Mouse (Mus musculus) heart, postnatal 36 days (tissue): ENCODE measurements at regions not wholly inside any gene's neighbourhood (a gene's known extent, or its start where the extent isn't known, plus 50 kb on each side); places are given as distances from the start of the nearest gene placed in this dataset.

Experiments used
- DNase-seq, 2 experiments: peaks; one replicate each; pipeline ENCODE4 v3.0.0; 2021 to 2022
- intact Hi-C: fragments of 180-260 bp; cut with DNase I; formaldehyde crosslinking; loops from one replicate; pipeline ENCODE4 v1.15.1; 2025

GRCm38 (mm10) chr1:138343451-138343850 is 69.9 kb downstream of the Atp6v1g3 start:
- DNase-seq: no peak
- intact Hi-C loops: no loop called here

DNA sequence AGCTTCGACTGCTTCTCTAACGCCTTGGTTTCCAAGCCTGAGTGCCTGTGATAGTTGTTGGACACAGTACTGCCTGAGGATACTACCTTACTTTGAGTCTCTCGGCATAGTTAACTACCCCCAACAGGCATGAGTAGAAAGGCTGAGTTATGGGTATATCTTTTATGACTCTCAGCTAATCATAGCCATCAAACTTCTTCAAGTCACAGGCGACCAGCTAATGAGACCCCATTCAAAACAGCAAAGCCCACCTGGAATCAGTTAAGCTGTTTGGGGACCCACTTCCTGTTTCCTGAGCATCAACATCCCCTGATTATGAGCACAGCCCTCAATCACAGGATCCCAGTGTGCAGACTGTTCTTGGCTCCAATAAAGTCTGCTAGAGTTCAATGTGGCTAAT is 71.4 kb downstream of the Atp6v1g3 start:
- DNase-seq: no peak
- intact Hi-C loops: loop anchor here (5.0 kb wide), 1 partner anchor 227 kb away; no protein-coding TSS in a partner anchor

DNA sequence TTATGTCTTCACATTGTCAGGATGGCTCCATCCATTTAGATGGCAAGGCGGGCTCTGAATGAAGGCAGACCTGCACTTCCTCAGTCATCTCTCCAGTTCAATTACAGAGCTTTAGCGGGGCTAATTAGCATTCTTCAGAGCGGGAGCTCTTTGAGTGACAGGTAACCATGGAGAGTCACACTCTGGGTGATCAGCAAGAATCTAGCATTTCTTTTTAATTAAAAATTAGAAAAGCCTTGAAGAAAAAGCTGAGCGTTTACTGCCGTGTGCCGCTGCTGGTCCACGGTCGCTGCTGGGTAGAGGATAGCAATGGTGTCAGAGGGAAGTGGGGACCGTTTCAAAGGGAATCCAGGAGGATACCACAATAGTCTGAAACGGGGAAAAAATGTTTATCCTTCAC is 72.5 kb downstream of the Atp6v1g3 start:
- intact Hi-C loops: loop anchor here (5.0 kb wide), 1 partner anchor 226 kb away; no protein-coding TSS in a partner anchor
- DNase-seq: no peak

- no peak for DNase-seq
- intact Hi-C loops: loop anchor here (5.0 kb wide), 1 partner anchor 225 kb away; no protein-coding TSS in a partner anchor
These were observed 73.4 kb downstream of the Atp6v1g3 start for GRCm38 (mm10) chr1:138346904-138347303.

- peak in 1 of 2 experiments; percentile 32 for DNase-seq
- intact Hi-C loops: loop anchor here (5.0 kb wide), 1 partner anchor 224 kb away; no protein-coding TSS in a partner anchor
These were observed 74.9 kb downstream of the Atp6v1g3 start for GRCm38 (mm10) chr1:138348447-138348846.

- intact Hi-C loops: loop anchor here (5.0 kb wide), 1 partner anchor 223 kb away; no protein-coding TSS in a partner anchor
- DNase-seq: no peak
These were observed 75.6 kb downstream of the Atp6v1g3 start for GRCm38 (mm10) chr1:138349099-138349498.

GRCm38 (mm10) chr1:138356407-138356806 is 82.9 kb downstream of the Atp6v1g3 start:
- DNase-seq: no peak
- intact Hi-C loops: no loop called here

DNA sequence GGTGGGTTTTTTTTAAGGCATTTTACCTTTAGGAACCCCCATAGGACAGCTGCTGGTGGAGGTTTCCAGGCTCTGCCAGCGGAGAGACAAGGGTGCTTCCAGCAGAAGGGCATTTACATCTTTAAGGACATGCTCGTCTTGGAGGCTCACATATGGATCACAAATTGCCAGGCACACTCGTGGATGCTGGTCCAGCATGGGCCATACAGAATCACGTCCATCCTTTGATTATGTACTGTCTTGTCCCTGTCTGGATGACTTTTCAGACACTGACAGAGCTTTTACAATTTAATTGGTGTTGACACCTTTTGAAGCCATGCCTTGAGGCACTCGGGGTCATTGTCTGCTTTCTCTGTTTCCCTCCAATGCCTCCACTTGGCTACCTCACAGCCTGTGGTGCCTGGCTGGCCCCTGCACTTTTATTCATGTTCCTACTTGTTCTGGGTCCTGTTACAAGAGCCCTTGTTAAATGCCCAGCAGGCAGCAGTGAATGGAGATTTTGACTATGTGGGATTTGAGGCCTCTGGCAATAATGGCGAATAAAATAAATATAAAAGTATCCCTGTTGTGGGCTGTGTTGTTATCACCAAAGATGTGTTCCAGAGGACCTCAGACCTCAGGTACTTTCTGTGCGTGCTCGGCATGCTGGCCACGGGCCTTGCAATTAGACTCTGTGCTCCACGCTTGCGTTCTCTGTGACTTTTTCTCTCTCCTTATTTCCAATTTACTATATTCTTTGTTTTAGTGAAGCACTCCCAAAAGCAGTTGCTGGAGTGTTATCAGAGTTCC is 89.3 kb downstream of the Atp6v1g3 start:
- intact Hi-C loops: no loop called here
- DNase-seq: no peak

GRCm38 (mm10) chr1:138369953-138370482 is 96.5 kb downstream of the Atp6v1g3 start:
- intact Hi-C loops: no loop called here

DNA sequence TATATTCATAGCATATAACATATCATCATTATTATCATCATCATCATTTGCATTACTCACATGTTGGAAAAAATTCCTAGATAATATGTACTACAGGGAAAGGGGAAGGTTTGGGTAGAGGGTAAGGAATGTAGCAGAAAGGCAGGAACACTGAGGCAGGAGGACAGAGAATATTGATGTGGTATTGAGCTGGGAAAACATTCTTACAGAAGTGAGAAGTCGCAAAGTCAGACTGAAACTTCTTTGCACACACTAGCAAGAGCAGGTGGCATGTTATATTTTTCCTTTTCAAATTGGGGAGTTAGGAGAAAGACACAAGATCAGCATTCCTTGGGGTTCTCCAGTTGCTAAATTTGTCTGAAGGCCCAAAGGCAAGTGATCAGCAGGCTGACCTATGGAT is 97.9 kb downstream of the Atp6v1g3 start:
- intact Hi-C loops: no loop called here
- no peak for DNase-seq

More at GRCm38 (mm10) chr1:138369953-138370482, 96.5 kb downstream of the Atp6v1g3 start:
- DNase-seq: no peak

- intact Hi-C loops: no loop called here
These were observed 110.6 kb downstream of the Atp6v1g3 start for GRCm38 (mm10) chr1:138384146-138384545.

GRCm38 (mm10) chr1:138385156-138385841 is 111.8 kb downstream of the Atp6v1g3 start:
- DNase-seq: no peak
- intact Hi-C loops: no loop called here

More at GRCm38 (mm10) chr1:138384146-138384545, 110.6 kb downstream of the Atp6v1g3 start:
- no peak for DNase-seq

DNA sequence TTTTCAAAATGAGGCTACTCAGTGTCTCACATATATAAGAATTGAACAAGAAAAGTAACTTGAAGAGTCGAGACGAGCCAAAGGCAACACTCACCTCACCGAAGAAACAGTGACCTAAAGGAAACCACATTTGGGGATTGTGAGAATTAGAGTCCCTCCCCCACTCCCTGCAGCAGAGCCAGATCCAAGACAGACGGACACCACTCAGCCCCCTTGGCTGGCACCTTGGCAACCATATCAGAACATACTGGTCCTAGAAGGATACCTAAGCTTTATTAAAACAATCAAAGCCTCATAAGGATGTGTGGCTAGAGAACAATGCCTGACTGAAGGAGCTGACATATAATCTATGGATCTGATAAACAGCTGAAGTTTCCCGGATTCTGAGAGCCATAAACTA is 112.5 kb downstream of the Atp6v1g3 start:
- no peak for DNase-seq
- intact Hi-C loops: no loop called here

DNA sequence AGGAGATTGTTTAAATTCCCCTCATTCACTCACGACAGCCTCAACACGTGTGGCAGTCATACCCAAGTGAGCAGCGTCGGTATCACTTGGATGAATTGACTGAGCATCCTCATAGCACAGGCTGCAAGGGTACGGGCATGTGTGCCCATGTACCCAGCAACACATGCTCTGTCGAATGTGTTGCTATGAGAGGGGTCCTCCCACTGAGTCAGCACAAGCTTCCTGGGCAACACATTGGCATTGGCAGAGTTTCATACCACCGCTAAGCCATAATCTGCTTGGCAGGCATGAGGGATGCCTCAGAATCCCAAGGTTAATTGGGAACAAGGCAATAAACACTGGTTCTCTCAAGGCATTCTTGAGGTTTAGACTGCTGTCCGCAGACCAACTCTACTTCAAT is 115.1 kb downstream of the Atp6v1g3 start:
- intact Hi-C loops: no loop called here
- DNase-seq: no peak

GRCm38 (mm10) chr1:138389676-138390075 is 116.1 kb downstream of the Atp6v1g3 start:
- no peak for DNase-seq
- intact Hi-C loops: no loop called here

- intact Hi-C loops: loop anchor here (5.0 kb wide), 1 partner anchor 219 kb away; no protein-coding TSS in a partner anchor
- no peak for DNase-seq
These were observed 145.1 kb downstream of the Atp6v1g3 start for GRCm38 (mm10) chr1:138418610-138419009.

- DNase-seq: no peak
- intact Hi-C loops: no loop called here
These were observed 153.9 kb downstream of the Atp6v1g3 start for GRCm38 (mm10) chr1:138427416-138427815.
